Mouse (Mus musculus) stomach, embryonic 16.5 days (tissue): ENCODE results near the gene Olfr1121. TPM values are rescaled to one million over a fixed set of nuclear protein-coding genes. Genes with fewer than 3 reads are reported as not detected.

Source experiments
- polyA plus RNA-seq: library from polyadenylated mRNA; unstranded; fragments of >200 nt; fragmentation: Nextera tagmentation; extraction: Ambion mirVana; gene quantifications from 2 replicates; pipeline ENCODE4 v1.2.1, GENCODE M21; 2015

Olfr1121 gene
- polyA plus RNA-seq, 1 experiment from 2014 or later = not detected

Other genes starting within 250 kb of the Olfr1121 start
- not detected in 2 replicates for gene Olfr1110, start 229.6 kb upstream of the Olfr1121 start, polyA plus RNA-seq
- gene Olfr1111, start 217.3 kb upstream of the Olfr1121 start, polyA plus RNA-seq = not detected in 2 replicates
- gene Olfr1112, start 182.1 kb upstream of the Olfr1121 start, polyA plus RNA-seq = not detected in 2 replicates
- gene Olfr1113, start 160.9 kb upstream of the Olfr1121 start, polyA plus RNA-seq = not detected in 2 replicates
- gene Olfr1115, start 121.9 kb upstream of the Olfr1121 start, polyA plus RNA-seq = not detected in 2 replicates
- not detected in 2 replicates for gene Olfr1116, start 102.4 kb upstream of the Olfr1121 start, polyA plus RNA-seq
- gene Olfr1118, start 62.3 kb upstream of the Olfr1121 start, polyA plus RNA-seq = not detected in 2 replicates
- gene Olfr1120, start 15.1 kb upstream of the Olfr1121 start, polyA plus RNA-seq = not detected in 2 replicates
- not detected in 2 replicates for gene Olfr1122, start 16.0 kb downstream of the Olfr1121 start, polyA plus RNA-seq
- not detected in 2 replicates for gene Olfr1123, start 46.7 kb downstream of the Olfr1121 start, polyA plus RNA-seq
- 0.06 and 0.09 TPM in 2 replicates for gene Olfr1124, start 60.4 kb downstream of the Olfr1121 start, polyA plus RNA-seq
- gene Olfr1126, start 84.1 kb downstream of the Olfr1121 start, polyA plus RNA-seq = not detected in 2 replicates
- gene Pramel7, start 127.2 kb downstream of the Olfr1121 start, polyA plus RNA-seq = not detected in 2 replicates
- not detected in 2 replicates for gene Pramel6, start 136.7 kb downstream of the Olfr1121 start, polyA plus RNA-seq
- not detected in 2 replicates for gene Olfr153, start 161.9 kb downstream of the Olfr1121 start, polyA plus RNA-seq
- not detected in 2 replicates for gene Olfr1128, start 175.6 kb downstream of the Olfr1121 start, polyA plus RNA-seq
- not detected in 2 replicates for gene Olfr1129, start 204.0 kb downstream of the Olfr1121 start, polyA plus RNA-seq
- not detected in 2 replicates for gene Olfr1130, start 236.3 kb downstream of the Olfr1121 start, polyA plus RNA-seq